Comparison of ENCODE assay signal across 14 mouse cellular contexts in the genomic region with DNA sequence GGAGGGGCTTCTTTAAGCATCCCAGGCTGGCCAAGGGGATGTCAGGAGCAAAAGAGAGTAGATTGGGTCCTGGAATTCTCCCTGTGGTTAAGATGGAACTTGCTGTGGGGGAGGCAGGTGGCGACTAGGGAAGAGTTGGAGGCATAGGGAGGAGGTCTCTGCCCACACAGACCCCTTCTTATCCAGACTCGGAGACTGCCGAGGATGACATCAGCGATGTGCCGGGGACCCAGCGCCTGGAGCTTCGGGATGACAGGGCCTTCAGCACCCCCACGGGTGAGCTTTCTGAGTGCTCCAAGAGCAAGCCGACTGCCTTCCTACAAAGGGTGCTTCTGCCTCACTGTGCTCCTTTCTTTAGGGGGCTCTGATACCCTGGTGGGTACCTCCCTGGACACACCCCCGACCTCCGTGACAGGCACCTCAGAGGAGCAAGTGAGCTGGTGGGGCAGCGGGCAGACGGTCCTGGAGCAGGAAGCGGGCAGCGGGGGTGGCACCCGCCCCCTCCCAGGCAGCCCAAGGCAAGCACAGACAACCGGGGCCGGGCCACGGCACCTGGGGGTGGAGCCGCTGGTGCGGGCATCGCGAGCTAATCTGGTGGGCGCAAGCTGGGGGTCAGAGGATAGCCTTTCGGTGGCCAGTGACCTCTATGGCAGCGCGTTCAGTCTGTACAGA. TPM values are rescaled to one million over a fixed set of nuclear protein-coding genes. Genes with fewer than 3 reads are reported as not detected.
DNase-seq lines count a peak whose midpoint lies in the region; ATAC-seq lines count a peak whose summit lies in the region.
"Had no signal": no experiment of that assay in that cellular context is flagged by ENCODE, and none has a peak within 500 bp of the region (broad histone marks: within the 10 kb centered on the region; RNA-seq: fewer than 3 reads in every experiment).

No protein-coding gene starts in this region.

- peaks cover 55% of the 10 kb centered on the region for H3K27me3 ChIP-seq in hindbrain, embryonic 12.5 days
- peaks cover 33% of the 10 kb centered on the region for H3K27me3 ChIP-seq in hindbrain, embryonic 11.5 days (ENCODE audit: control insufficient read depth, insufficient read depth, low read length)
- peaks cover 54% of the 10 kb centered on the region for H3K27me3 ChIP-seq in limb, embryonic 13.5 days

- H3K9ac ChIP-seq in hindbrain, embryonic 12.5 days, result no peak overlapping the region
- no peak overlapping the region for H3K9ac ChIP-seq in hindbrain, embryonic 11.5 days (ENCODE audit: low read depth, low read length)
- peak overlapping the region; percentile 25; the same call in 1 of the 2 replicates for H3K9ac ChIP-seq in limb, embryonic 13.5 days

- H3K4me3 ChIP-seq in hindbrain, embryonic 12.5 days, result no peak overlapping the region
- no peak overlapping the region for H3K4me3 ChIP-seq in hindbrain, embryonic 11.5 days (ENCODE audit: low read depth, low read length)
- H3K4me3 ChIP-seq in limb, embryonic 13.5 days, result no peak overlapping the region
- H3K4me3 ChIP-seq: limb, embryonic 15.5 days; myocyte had no signal

- peak overlapping the region; percentile 30; the same call in 1 of the 2 replicates for H3K4me2 ChIP-seq in hindbrain, embryonic 12.5 days (replicated peaks)
- no peak overlapping the region for H3K4me2 ChIP-seq in hindbrain, embryonic 11.5 days (replicated peaks; ENCODE audit: low read depth, low read length)
- peak overlapping the region; percentile 11; the same call in 1 of the 2 replicates for H3K4me2 ChIP-seq in limb, embryonic 13.5 days (replicated peaks)
- H3K4me2 ChIP-seq: limb, embryonic 15.5 days had no signal

- no peak overlapping the region for H3K27ac ChIP-seq in hindbrain, embryonic 12.5 days
- H3K27ac ChIP-seq in hindbrain, embryonic 11.5 days (ENCODE audit: low read depth, low read length), result no peak overlapping the region
- H3K27ac ChIP-seq in limb, embryonic 13.5 days, result no peak overlapping the region
- H3K27ac ChIP-seq: limb, embryonic 15.5 days had no signal

- DNase-seq in cerebellum, adult 9-10 months, result peak; percentile 55
- DNase-seq in cerebellum, adult 11 months, result no peak
- no peak for DNase-seq in hindbrain, embryonic 11.5 days (ENCODE audit: low spot score)
- peak; percentile 68 for DNase-seq in brain, adult 2 months (ENCODE audit: low read depth, low spot score)
- no peak for DNase-seq in thymus, postnatal 0 days (ENCODE audit: low spot score)
- DNase-seq in urinary bladder, adult 18-20 months (ENCODE audit: low spot score in 2 of 2), result no peak
- DNase-seq: gastrocnemius, postnatal 36 days; lung, postnatal 10 days; thymus, postnatal 25 days had no signal

- H3K9me3 ChIP-seq in hindbrain, embryonic 12.5 days (replicated peaks), result no peaks in the 10 kb centered on the region
- no peaks in the 10 kb centered on the region for H3K9me3 ChIP-seq in hindbrain, embryonic 11.5 days (ENCODE audit: control insufficient read depth, low read length)
- H3K9me3 ChIP-seq in limb, embryonic 13.5 days, result no peaks in the 10 kb centered on the region
- H3K9me3 ChIP-seq: limb, embryonic 15.5 days had no signal

- 85% methylated on average over 27 of the region's 27 CpGs for WGBS in hindbrain, embryonic 12.5 days
- WGBS in hindbrain, embryonic 11.5 days, result 80% methylated on average over 23 of the region's 27 CpGs
- WGBS in limb, embryonic 13.5 days, result 84% methylated on average over 27 of the region's 27 CpGs

- peaks cover 71% of the 10 kb centered on the region for H3K4me1 ChIP-seq in hindbrain, embryonic 12.5 days
- peaks cover 14% of the 10 kb centered on the region for H3K4me1 ChIP-seq in hindbrain, embryonic 11.5 days (replicated peaks; ENCODE audit: control insufficient read depth, insufficient read depth, low read length)
- peaks cover 64% of the 10 kb centered on the region for H3K4me1 ChIP-seq in limb, embryonic 13.5 days

- ATAC-seq in hindbrain, embryonic 12.5 days (ENCODE audit: low FRiP score), result no peak
- no peak for ATAC-seq in hindbrain, embryonic 11.5 days (ENCODE audit: low FRiP score)
- ATAC-seq in limb, embryonic 13.5 days (ENCODE audit: low FRiP score, low read depth), result no peak
- ATAC-seq: inflammation-experienced regulatory T-cells, adult 6 months had no signal

- H3K36me3 ChIP-seq in hindbrain, embryonic 12.5 days, result no peaks in the 10 kb centered on the region
- no peaks in the 10 kb centered on the region for H3K36me3 ChIP-seq in hindbrain, embryonic 11.5 days (ENCODE audit: control insufficient read depth, insufficient read depth, low read length)
- peaks cover 7% of the 10 kb centered on the region for H3K36me3 ChIP-seq in limb, embryonic 13.5 days

RNA-seq across cellular contexts. Expression of gene Speg, which starts 9.5 kb away (rescaled TPM):
- 19.1 and 19.7 TPM in 2 replicates for polyA plus RNA-seq in hindbrain, embryonic 12.5 days (2016; fragmentation: Nextera tagmentation; extraction: Ambion mirVana)
- polyA plus RNA-seq in hindbrain, embryonic 11.5 days (2014; fragmentation: Nextera tagmentation; extraction: Ambion mirVana), result 11.1 and 12.7 TPM in 2 replicates
- polyA plus RNA-seq in limb, embryonic 13.5 days (2015; fragmentation: Nextera tagmentation; extraction: Ambion mirVana), result 20.7 and 21.3 TPM in 2 replicates
- 1.6 and 1.8 TPM in 2 replicates for polyA plus RNA-seq in thymus, postnatal 0 days (2015; fragmentation: Nextera tagmentation; extraction: Ambion mirVana)

RNA-seq across cellular contexts. Expression of gene Des, which starts 24.5 kb away (rescaled TPM):
- polyA plus RNA-seq in hindbrain, embryonic 12.5 days (2016; fragmentation: Nextera tagmentation; extraction: Ambion mirVana), result 2.3 and 10.5 TPM in 2 replicates
- 2.1 and 2.4 TPM in 2 replicates for polyA plus RNA-seq in hindbrain, embryonic 11.5 days (2014; fragmentation: Nextera tagmentation; extraction: Ambion mirVana)
- polyA plus RNA-seq in limb, embryonic 13.5 days (2015; fragmentation: Nextera tagmentation; extraction: Ambion mirVana), result 52.1 and 56.1 TPM in 2 replicates
- polyA plus RNA-seq in thymus, postnatal 0 days (2015; fragmentation: Nextera tagmentation; extraction: Ambion mirVana), result 6.0 and 7.4 TPM in 2 replicates

RNA-seq across cellular contexts. Expression of gene Gmppa, which starts 51.1 kb away (rescaled TPM):
- polyA plus RNA-seq in hindbrain, embryonic 12.5 days (2016; fragmentation: Nextera tagmentation; extraction: Ambion mirVana), result 73.1 and 74.1 TPM in 2 replicates
- 53.8 and 56.3 TPM in 2 replicates for polyA plus RNA-seq in hindbrain, embryonic 11.5 days (2014; fragmentation: Nextera tagmentation; extraction: Ambion mirVana)
- 70.1 and 71.8 TPM in 2 replicates for polyA plus RNA-seq in limb, embryonic 13.5 days (2015; fragmentation: Nextera tagmentation; extraction: Ambion mirVana)
- 51.4 and 58.5 TPM in 2 replicates for polyA plus RNA-seq in thymus, postnatal 0 days (2015; fragmentation: Nextera tagmentation; extraction: Ambion mirVana)

Comparison
In these comparisons a context has a peak if more than half of its experiments do, and no peak if none do; other contexts are left out.
1. DNase-seq: peak in cerebellum, adult 9-10 months (single experiment) and brain, adult 2 months (single experiment); none in cerebellum, adult 11 months (single experiment), hindbrain, embryonic 11.5 days (single experiment), thymus, postnatal 0 days (single experiment) and urinary bladder, adult 18-20 months (0 of 2).